Mouse (Mus musculus) forebrain, embryonic 13.5 days (tissue): Measurements from ENCODE around the gene Asns. TPM values are rescaled to one million over a fixed set of nuclear protein-coding genes. Genes with fewer than 3 reads are reported as not detected.

Source experiments
- ATAC-seq: fragments of 200-750 bp; cut with Nextera tagmentation; 2 replicates; pipeline ENCODE4 v1.8.0; 2017
- H3K27ac ChIP-seq: fragments of 300-500 bp; sonication (generic); 2 replicates; pipeline ENCODE4 v1.5.1; 2015; ENCODE audit warnings: inconsistent platforms, mild to moderate bottlenecking, moderate library complexity
- H3K27me3 ChIP-seq: fragments of 300-500 bp; sonication (generic); 2 replicates; pipeline ENCODE4 v1.6.1; 2015; ENCODE audit warnings: mild to moderate bottlenecking, inconsistent platforms
- H3K36me3 ChIP-seq: fragments of 300-500 bp; sonication (generic); 2 replicates; pipeline ENCODE4 v1.6.1; 2015; ENCODE audit warnings: mild to moderate bottlenecking, inconsistent platforms; ENCODE audit not compliant: poor library complexity, severe bottlenecking
- H3K4me1 ChIP-seq: fragments of 300-500 bp; sonication (generic); 2 replicates; pipeline ENCODE4 v1.6.1; 2015; ENCODE audit warnings: inconsistent platforms
- H3K4me2 ChIP-seq: fragments of 300-500 bp; sonication (generic); 2 replicates; pipeline ENCODE4 v1.6.1; 2015; ENCODE audit warnings: inconsistent platforms, mild to moderate bottlenecking, moderate library complexity
- H3K4me3 ChIP-seq: fragments of 300-500 bp; sonication (generic); 2 replicates; pipeline ENCODE4 v1.5.1; 2015; ENCODE audit warnings: mild to moderate bottlenecking, inconsistent platforms
- H3K9ac ChIP-seq: fragments of 300-500 bp; sonication (generic); 2 replicates; pipeline ENCODE4 v1.6.1; 2015; ENCODE audit warnings: mild to moderate bottlenecking, inconsistent platforms
- H3K9me3 ChIP-seq: fragments of 300-500 bp; sonication (generic); replicated peaks from 2 replicates; pipeline ENCODE4 v1.6.1; 2016; ENCODE audit warnings: inconsistent platforms
- WGBS: fragments of 180-500 bp; shearing (Covaris S2); methylation state at CpG from one replicate; pipeline ENCODE4 v1.1.7; 2015; 5-methylcytosine and 5-hydroxymethylcytosine counted together
- polyA plus RNA-seq: library from polyadenylated mRNA; unstranded; fragments of >200 nt; fragmentation: Nextera tagmentation; extraction: Ambion mirVana; gene quantifications from 2 replicates; pipeline ENCODE4 v1.2.1, GENCODE M21; 2015

Gene Asns
- polyA plus RNA-seq, 1 experiment from 2014 or later: 35.2 TPM

- no peaks in the 10 kb centered on the region for H3K9me3 ChIP-seq
- H3K4me3 ChIP-seq: no peak overlapping the region
- H3K36me3 ChIP-seq: no peaks in the 10 kb centered on the region
- H3K9ac ChIP-seq: no peak overlapping the region
- ATAC-seq: no peak
- H3K4me1 ChIP-seq: no peaks in the 10 kb centered on the region
- H3K27ac ChIP-seq: no peak overlapping the region
- WGBS: 84% methylated on average over 6 of the region's 6 CpGs
- H3K27me3 ChIP-seq: no peaks in the 10 kb centered on the region
- no peak overlapping the region for H3K4me2 ChIP-seq
Measured at GRCm38 (mm10) chr6:7697999-7698699, 5.1 kb upstream of the Asns start.

GRCm38 (mm10) chr6:7697077-7697643 lies 4.1 kb upstream of the Asns start:
- no peaks in the 10 kb centered on the region for H3K9me3 ChIP-seq
- no peak for ATAC-seq
- H3K36me3 ChIP-seq: no peaks in the 10 kb centered on the region
- 90% methylated on average over 4 of the region's 4 CpGs for WGBS
- H3K9ac ChIP-seq: no peak overlapping the region
- peaks cover under 1% of the 10 kb centered on the region; the same call in 1 of the 2 replicates for H3K4me1 ChIP-seq
- H3K27ac ChIP-seq: no peak overlapping the region
- no peak overlapping the region for H3K4me3 ChIP-seq
- H3K4me2 ChIP-seq: no peak overlapping the region
- no peaks in the 10 kb centered on the region for H3K27me3 ChIP-seq

DNA sequence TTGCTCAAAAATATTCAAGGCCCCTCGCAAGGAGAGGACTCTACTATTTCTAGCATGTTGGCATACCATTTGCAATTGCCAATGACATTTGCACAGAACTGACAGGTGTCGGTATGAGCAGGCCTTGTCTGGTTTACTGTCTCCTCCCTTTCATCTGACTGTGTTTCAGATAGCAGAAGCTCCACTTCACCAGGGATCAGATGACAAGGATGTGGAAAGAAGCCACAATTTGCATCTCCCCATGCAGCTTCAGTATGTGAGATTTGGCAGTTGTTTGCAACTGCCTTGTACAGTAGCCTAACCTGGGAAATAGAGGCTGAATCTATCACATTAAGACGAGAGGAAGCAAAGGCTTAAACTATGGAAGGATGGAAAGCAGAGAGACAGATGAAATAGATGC lies 3.6 kb upstream of the Asns start:
- Histone ChIP-seq H3K36me3 (no peaks in the 10 kb centered on the region), H3K9ac (no peak overlapping the region), H3K4me1 (peaks cover 2% of the 10 kb centered on the region; the same call in 1 of the 2 replicates), H3K4me2 (no peak overlapping the region), H3K27me3 (no peaks in the 10 kb centered on the region), H3K27ac (no peak overlapping the region), H3K4me3 (no peak overlapping the region), H3K9me3 (no peaks in the 10 kb centered on the region)
- WGBS: 70% methylated on average over 3 of the region's 3 CpGs
- no peak for ATAC-seq

DNA sequence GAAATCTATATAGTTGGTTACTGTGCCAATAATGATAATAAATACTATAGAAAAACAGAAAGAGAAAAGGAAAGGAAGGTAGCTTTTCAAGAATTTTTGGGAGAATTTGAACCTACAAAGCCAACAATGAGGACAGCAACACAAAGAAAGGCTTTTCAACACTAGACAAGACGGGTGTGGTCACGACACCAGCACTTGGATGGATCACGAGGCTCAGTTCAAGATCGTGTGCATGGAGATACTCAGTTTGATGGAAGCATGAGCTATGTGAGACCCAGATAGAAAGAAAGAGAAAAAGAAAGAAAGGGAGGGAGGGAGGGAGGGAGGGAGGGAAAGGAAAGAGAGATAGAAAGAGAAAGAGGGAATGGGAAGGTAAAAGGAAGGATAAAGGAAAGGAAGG lies 2.8 kb upstream of the Asns start:
- H3K9ac ChIP-seq: no peak overlapping the region
- no peaks in the 10 kb centered on the region for H3K36me3 ChIP-seq
- H3K27ac ChIP-seq: no peak overlapping the region
- no peaks in the 10 kb centered on the region for H3K9me3 ChIP-seq
- no peaks in the 10 kb centered on the region for H3K27me3 ChIP-seq
- 84% methylated on average over 4 of the region's 4 CpGs for WGBS
- peaks cover 2% of the 10 kb centered on the region; the same call in 1 of the 2 replicates for H3K4me1 ChIP-seq
- ATAC-seq: no peak
- H3K4me3 ChIP-seq: no peak overlapping the region
- H3K4me2 ChIP-seq: no peak overlapping the region

GRCm38 (mm10) chr6:7693666-7694065 lies 612 bp upstream of the Asns start:
- peaks cover 2% of the 10 kb centered on the region; the same call in 1 of the 2 replicates for H3K4me1 ChIP-seq
- H3K4me2 ChIP-seq: peak overlapping the region; percentile 94
- no peak overlapping the region for H3K9ac ChIP-seq
- ATAC-seq: 0 out of 2 replicates have a peak, but pooled peaks have one; percentile 22
- no peaks in the 10 kb centered on the region for H3K9me3 ChIP-seq
- peak overlapping the region; percentile 75 for H3K4me3 ChIP-seq
- H3K27me3 ChIP-seq: no peaks in the 10 kb centered on the region
- 67% methylated on average over 5 of the region's 5 CpGs for WGBS
- no peaks in the 10 kb centered on the region for H3K36me3 ChIP-seq
- no peak overlapping the region for H3K27ac ChIP-seq

GRCm38 (mm10) chr6:7692451-7692850 lies 603 bp downstream of the Asns start:
- Histone ChIP-seq H3K9me3 (no peaks in the 10 kb centered on the region), H3K36me3 (no peaks in the 10 kb centered on the region), H3K4me1 (peaks cover 2% of the 10 kb centered on the region; the same call in 1 of the 2 replicates), H3K27ac (no peak overlapping the region), H3K27me3 (no peaks in the 10 kb centered on the region), H3K4me2 (peak overlapping the region; percentile 94), H3K9ac (peak overlapping the region; percentile 77), H3K4me3 (peak overlapping the region; percentile 75)
- ATAC-seq: peak; percentile 66
- WGBS: 0% methylated on average over 12 of the region's 12 CpGs

- 40% methylated on average over 15 of the region's 15 CpGs for WGBS
- Histone ChIP-seq H3K4me3 (peak overlapping the region; percentile 75), H3K36me3 (no peaks in the 10 kb centered on the region), H3K9ac (peak overlapping the region; percentile 77; the same call in 1 of the 2 replicates), H3K4me2 (peak overlapping the region; percentile 94), H3K4me1 (peaks cover 2% of the 10 kb centered on the region; the same call in 1 of the 2 replicates), H3K9me3 (no peaks in the 10 kb centered on the region), H3K27ac (no peak overlapping the region), H3K27me3 (no peaks in the 10 kb centered on the region)
- no peak for ATAC-seq
Measured at GRCm38 (mm10) chr6:7692037-7692436, 1.0 kb downstream of the Asns start.

GRCm38 (mm10) chr6:7690456-7690855 lies 2.6 kb downstream of the Asns start:
- Histone ChIP-seq H3K27me3 (no peaks in the 10 kb centered on the region), H3K9me3 (no peaks in the 10 kb centered on the region), H3K4me3 (no peak overlapping the region), H3K36me3 (no peaks in the 10 kb centered on the region), H3K9ac (no peak overlapping the region), H3K4me1 (peaks cover 2% of the 10 kb centered on the region; the same call in 1 of the 2 replicates), H3K4me2 (no peak overlapping the region), H3K27ac (no peak overlapping the region)
- ATAC-seq: no peak
- WGBS: 88% methylated on average over 9 of the region's 9 CpGs

DNA sequence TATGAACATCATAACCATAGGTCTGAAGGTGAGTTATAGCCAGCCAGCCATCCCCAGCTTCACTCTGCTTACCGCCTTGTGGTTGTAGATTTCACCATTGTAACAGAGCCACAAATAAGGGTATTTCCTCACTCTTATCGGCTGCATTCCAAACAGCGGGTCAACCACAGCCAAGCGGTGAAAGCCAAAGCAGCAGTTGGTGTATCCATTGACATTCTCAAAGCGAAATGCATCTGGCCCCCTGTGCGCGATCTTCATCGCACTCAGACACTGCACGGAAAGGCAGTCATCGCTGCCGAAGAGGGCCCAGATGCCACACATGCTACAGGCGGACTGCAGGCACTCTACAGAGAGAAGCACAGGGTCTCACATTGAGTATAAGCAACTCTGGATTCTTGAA lies 3.9 kb downstream of the Asns start:
- Histone ChIP-seq H3K27me3 (no peaks in the 10 kb centered on the region), H3K4me1 (peaks cover 2% of the 10 kb centered on the region; the same call in 1 of the 2 replicates), H3K4me2 (no peak overlapping the region), H3K9me3 (no peaks in the 10 kb centered on the region), H3K27ac (no peak overlapping the region), H3K36me3 (no peaks in the 10 kb centered on the region), H3K9ac (no peak overlapping the region), H3K4me3 (no peak overlapping the region)
- WGBS: 97% methylated on average over 12 of the region's 12 CpGs
- no peak for ATAC-seq

- Histone ChIP-seq H3K4me2 (no peak overlapping the region), H3K36me3 (no peaks in the 10 kb centered on the region), H3K27me3 (no peaks in the 10 kb centered on the region), H3K9me3 (no peaks in the 10 kb centered on the region), H3K27ac (no peak overlapping the region), H3K4me1 (no peaks in the 10 kb centered on the region), H3K9ac (no peak overlapping the region), H3K4me3 (no peak overlapping the region)
- 91% methylated on average over 2 of the region's 2 CpGs for WGBS
- ATAC-seq: no peak
Measured at GRCm38 (mm10) chr6:7686047-7686446, 7.0 kb downstream of the Asns start.

GRCm38 (mm10) chr6:7676194-7676901 lies 16.7 kb downstream of the Asns start:
- Histone ChIP-seq H3K27ac (no peak overlapping the region), H3K9me3 (no peaks in the 10 kb centered on the region), H3K4me2 (no peak overlapping the region), H3K27me3 (no peaks in the 10 kb centered on the region), H3K36me3 (peaks cover 5% of the 10 kb centered on the region; the same call in 1 of the 2 replicates), H3K9ac (no peak overlapping the region), H3K4me1 (no peaks in the 10 kb centered on the region), H3K4me3 (no peak overlapping the region)
- ATAC-seq: no peak
- WGBS: 91% methylated on average over 8 of the region's 8 CpGs
